Mouse (Mus musculus) olfactory bulb, adult 2 months (tissue): Measurements from ENCODE around the gene Ipo9.

Experiments
- CTCF ChIP-seq: fragments of 200-500 bp; IDR thresholded peaks from 2 replicates; pipeline ENCODE4 v1.5.1; 2012; ENCODE audit warnings: low read depth, mild to moderate bottlenecking, low read length, moderate library complexity; ENCODE audit not compliant: insufficient read depth
- POLR2A ChIP-seq: fragments of 200-500 bp; IDR thresholded peaks from 2 replicates; pipeline ENCODE4 v1.6.1; 2012; ENCODE audit warnings: mild to moderate bottlenecking, low read depth, low read length, moderate library complexity; ENCODE audit not compliant: insufficient read depth

- TF ChIP-seq CTCF (no peak), POLR2A (no peak)
Measured at GRCm38 (mm10) chr1:135451419-135451818, 21.1 kb upstream of the Ipo9 start.
